Mouse (Mus musculus) liver, postnatal 0 days (tissue): ENCODE results near the gene Ttll5.

Source experiments
- CTCF ChIP-seq: sonication (generic); IDR thresholded peaks from 2 replicates; pipeline ENCODE4 v1.5.1; 2016; ENCODE audit warnings: antibody characterized with exemption, low read depth
- EP300 ChIP-seq: IDR thresholded peaks from 2 replicates; pipeline ENCODE4 v1.6.1; 2016; ENCODE audit warnings: antibody characterized with exemption, low read depth, mild to moderate bottlenecking

DNA sequence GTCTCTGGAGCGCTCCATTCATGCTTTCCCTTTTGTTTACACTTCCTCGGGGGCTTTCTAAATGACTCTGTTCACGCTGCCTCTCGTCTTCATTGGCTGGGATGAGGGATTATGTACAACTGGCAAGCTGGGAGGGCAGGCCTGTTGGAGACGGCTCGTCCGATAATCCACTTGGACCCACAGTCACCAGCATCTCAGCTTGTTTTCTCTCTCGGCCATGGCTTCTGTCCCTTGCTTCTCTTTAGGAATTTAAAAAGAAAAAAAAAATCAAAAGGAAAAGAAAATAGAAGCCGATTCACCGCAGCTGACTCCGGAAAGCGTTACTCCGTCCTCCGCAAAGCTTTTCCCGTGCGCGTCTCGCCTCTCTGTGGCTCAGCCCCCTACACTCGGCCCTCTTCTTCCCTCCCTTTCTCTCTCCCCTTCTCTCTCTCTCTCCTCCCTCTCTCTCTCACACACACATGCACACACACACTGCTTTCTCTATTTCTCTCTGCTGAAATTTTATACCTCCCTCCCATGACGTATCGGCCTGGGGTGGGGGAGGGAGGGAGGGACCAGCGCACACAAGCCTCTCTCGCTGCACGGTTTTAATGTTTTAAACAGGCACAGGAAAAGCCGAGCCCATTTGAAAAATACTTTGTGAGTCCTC, 254.2 kb downstream of the Ttll5 start, which contains the start of gene Tgfb3:
- TF ChIP-seq CTCF: no peak
- TF ChIP-seq EP300: no peak
